Mouse (Mus musculus): Measurements from ENCODE around the gene Stxbp3.

DNA sequence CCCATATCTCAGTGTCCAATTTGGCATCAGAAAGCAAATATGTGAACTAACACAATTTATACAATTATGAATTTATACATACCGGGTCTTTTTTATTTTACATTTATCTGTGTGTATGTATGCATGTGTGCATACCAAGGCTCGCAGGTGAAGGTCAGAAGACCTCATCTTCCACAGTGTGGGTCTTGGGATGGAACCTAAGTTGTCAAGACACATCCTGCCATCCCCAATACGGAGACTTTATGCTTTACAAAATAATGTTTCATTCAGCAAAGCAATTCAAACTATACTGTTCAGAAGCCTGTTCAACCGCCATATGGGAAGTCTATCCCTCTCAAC lies 359 bp upstream of the Stxbp3 start:
- TF ChIP-seq CTCF (IDR thresholded peaks at IDR 0.05; ENCODE audit: low read depth, low read length): no peak
- no peak for TF ChIP-seq POLR2A (IDR thresholded peaks at IDR 0.05; ENCODE audit: borderline replicate concordance, low read depth, low read length)
